Mouse (Mus musculus) embryonic fibroblast, embryonic 13.5 days (primary cell): Measurements from ENCODE around the gene Nectin1.

Experiments
- CTCF ChIP-seq: IDR thresholded peaks from 2 replicates; pipeline ENCODE4 v1.5.1; 2011; ENCODE audit warnings: mild to moderate bottlenecking, control low read depth, low read length, moderate library complexity, borderline replicate concordance; ENCODE audit not compliant: insufficient read depth
- POLR2A ChIP-seq: IDR thresholded peaks from 2 replicates; pipeline ENCODE4 v1.6.1; 2011; ENCODE audit warnings: low read depth, mild to moderate bottlenecking, control low read depth, low read length, moderate library complexity

DNA sequence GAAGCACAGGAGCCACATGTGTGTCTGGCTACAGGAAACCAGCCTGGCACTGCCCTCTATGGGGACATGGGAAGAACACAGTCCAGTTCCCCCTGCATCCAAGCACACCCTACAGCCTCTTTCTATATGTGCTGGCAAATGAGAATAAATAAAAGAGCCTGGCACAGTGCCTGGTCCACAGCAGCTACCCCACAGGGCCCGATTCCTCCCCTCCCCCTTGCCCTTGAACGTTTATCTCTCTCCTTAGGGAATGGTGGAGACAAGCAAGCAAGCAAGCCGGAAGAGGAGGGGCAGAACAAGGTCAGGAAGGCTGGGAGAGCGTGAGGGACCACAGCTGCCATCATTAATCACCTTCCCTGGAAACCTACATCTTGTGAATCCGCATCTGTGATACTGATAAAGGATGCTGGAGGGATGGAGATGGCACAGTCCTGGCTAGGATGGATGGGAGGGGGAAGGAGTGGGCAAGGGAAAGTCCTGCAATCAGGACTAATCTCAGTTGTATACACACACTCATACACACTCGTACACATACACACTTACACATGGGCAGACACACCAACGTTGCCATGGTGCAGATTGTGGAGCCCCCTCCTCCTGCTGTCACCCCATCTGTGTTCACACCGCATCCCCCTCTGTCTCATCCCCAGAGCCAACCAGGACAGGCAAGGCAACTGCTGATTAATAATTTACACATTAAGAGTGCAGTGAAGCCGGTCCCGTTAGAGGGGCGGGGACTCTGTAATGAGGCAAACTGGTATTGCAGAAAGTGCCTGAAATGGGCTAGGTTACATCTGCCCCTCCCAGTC, 44.2 kb upstream of the Nectin1 start:
- TF ChIP-seq CTCF, result no peak
- TF ChIP-seq POLR2A, result no peak
